Mouse (Mus musculus) midbrain, embryonic 13.5 days (tissue): ENCODE data around the gene Nxpe3. TPM values are rescaled to one million over a fixed set of nuclear protein-coding genes. Genes with fewer than 3 reads are reported as not detected.
"Not testable (repeated sequence)": the region's sequence is repeated elsewhere in the genome, so short reads cannot be mapped to it uniquely, and the experiment has no call there.

Source experiments
- ATAC-seq: fragments of 200-750 bp; cut with Nextera tagmentation; 2 replicates; pipeline ENCODE4 v1.8.0; 2017; ENCODE audit warnings: mild to moderate bottlenecking, moderate TSS enrichment, moderate library complexity
- H3K27ac ChIP-seq: fragments of 300-500 bp; sonication (generic); 2 replicates; pipeline ENCODE4 v1.5.1; 2015; ENCODE audit warnings: inconsistent platforms, mild to moderate bottlenecking, moderate library complexity
- H3K27me3 ChIP-seq: fragments of 300-500 bp; sonication (generic); 2 replicates; pipeline ENCODE4 v1.6.1; 2015; ENCODE audit warnings: mild to moderate bottlenecking, inconsistent platforms
- H3K36me3 ChIP-seq: fragments of 300-500 bp; sonication (generic); 2 replicates; pipeline ENCODE4 v1.6.1; 2015; ENCODE audit warnings: mild to moderate bottlenecking, inconsistent platforms
- H3K4me1 ChIP-seq: fragments of 300-500 bp; sonication (generic); replicated peaks from 2 replicates; pipeline ENCODE4 v1.6.1; 2015; ENCODE audit warnings: inconsistent platforms
- H3K4me2 ChIP-seq: fragments of 300-500 bp; sonication (generic); replicated peaks from 2 replicates; pipeline ENCODE4 v1.6.1; 2015; ENCODE audit warnings: moderate library complexity, mild to moderate bottlenecking, inconsistent platforms
- H3K4me3 ChIP-seq: fragments of 300-500 bp; sonication (generic); replicated peaks from 2 replicates; pipeline ENCODE4 v1.5.1; 2015; ENCODE audit warnings: mild to moderate bottlenecking, inconsistent platforms
- H3K9ac ChIP-seq: fragments of 300-500 bp; sonication (generic); replicated peaks from 2 replicates; pipeline ENCODE4 v1.6.1; 2015; ENCODE audit warnings: mild to moderate bottlenecking, inconsistent platforms
- H3K9me3 ChIP-seq: fragments of 300-500 bp; sonication (generic); 2 replicates; pipeline ENCODE4 v1.6.1; 2016; ENCODE audit warnings: mild to moderate bottlenecking, inconsistent platforms
- WGBS: fragments of 180-500 bp; shearing (Covaris S2); methylation state at CpG from one replicate; pipeline ENCODE4 v1.1.7; 2015; 5-methylcytosine and 5-hydroxymethylcytosine counted together
- polyA plus RNA-seq: library from polyadenylated mRNA; unstranded; fragments of >200 nt; fragmentation: Nextera tagmentation; extraction: Ambion mirVana; gene quantifications from 2 replicates; pipeline ENCODE4 v1.2.1, GENCODE M21; 2015

Nxpe3 gene
- polyA plus RNA-seq, 1 experiment from 2014 or later, result 1.5 TPM

- no peak overlapping the region for H3K9ac ChIP-seq
- H3K36me3 ChIP-seq, result peaks cover 29% of the 10 kb centered on the region
Observed at GRCm38 (mm10) chr16:55844847-55845246, 50.2 kb downstream of the Nxpe3 start.

GRCm38 (mm10) chr16:55843919-55844318, 51.2 kb downstream of the Nxpe3 start:
- no peak for ATAC-seq

More at GRCm38 (mm10) chr16:55844847-55845246, 50.2 kb downstream of the Nxpe3 start:
- 95% methylated on average over 3 of the region's 3 CpGs for WGBS
- H3K4me1 ChIP-seq, result no peaks in the 10 kb centered on the region
- ATAC-seq, result no peak
- H3K9me3 ChIP-seq, result no peaks in the 10 kb centered on the region
- no peak overlapping the region for H3K27ac ChIP-seq
- no peak overlapping the region for H3K4me2 ChIP-seq
- H3K4me3 ChIP-seq, result no peak overlapping the region
- no peaks in the 10 kb centered on the region for H3K27me3 ChIP-seq

DNA sequence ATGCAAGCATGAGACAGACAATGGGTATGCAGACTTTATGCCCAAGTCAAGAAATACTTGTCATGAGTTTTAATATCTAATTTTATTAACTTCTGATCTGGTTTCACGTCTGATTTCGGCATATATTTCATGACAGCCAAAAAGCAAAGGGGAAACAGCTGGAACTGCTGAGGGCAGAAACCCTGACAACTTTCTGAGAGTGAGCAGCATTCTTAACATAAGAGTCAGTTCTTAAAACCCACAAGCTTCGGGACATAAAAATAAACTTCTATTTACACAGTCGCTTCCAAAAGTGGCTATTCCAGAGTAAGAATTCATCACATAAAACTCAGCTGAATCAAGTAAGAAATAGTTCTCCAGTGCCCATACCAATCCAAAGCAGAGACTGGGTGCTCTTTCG, 52.0 kb downstream of the Nxpe3 start:
- 95% methylated on average over 5 of the region's 5 CpGs for WGBS
- no peak for ATAC-seq

More at GRCm38 (mm10) chr16:55843919-55844318, 51.2 kb downstream of the Nxpe3 start:
- H3K36me3 ChIP-seq, result peaks cover 22% of the 10 kb centered on the region
- no peaks in the 10 kb centered on the region; the same call in 1 of the 2 replicates for H3K4me1 ChIP-seq
- H3K27me3 ChIP-seq, result no peaks in the 10 kb centered on the region
- H3K4me3 ChIP-seq, result no peak overlapping the region
- 95% methylated on average over 12 of the region's 12 CpGs for WGBS
- no peak overlapping the region for H3K27ac ChIP-seq
- no peaks in the 10 kb centered on the region for H3K9me3 ChIP-seq
- no peak overlapping the region for H3K4me2 ChIP-seq
- H3K9ac ChIP-seq, result no peak overlapping the region

DNA sequence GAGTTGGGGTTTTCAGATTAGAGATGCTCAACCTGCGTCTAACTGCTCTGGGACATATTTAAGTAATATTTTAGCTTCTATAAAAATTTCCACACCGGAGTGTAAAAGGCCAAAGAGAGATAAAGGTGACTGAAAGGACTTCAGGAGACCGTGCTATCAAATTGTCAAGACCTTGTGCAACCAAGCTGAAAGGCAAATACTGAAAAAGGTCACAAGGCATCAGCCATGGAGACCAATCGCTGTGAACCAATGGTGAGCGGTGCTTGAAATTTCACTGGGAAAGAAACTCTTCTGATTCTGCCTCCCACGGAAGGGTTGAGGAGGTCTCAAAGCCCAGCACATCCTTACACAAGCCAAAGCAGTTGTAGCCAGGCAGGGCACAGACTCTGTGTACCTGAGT, 53.6 kb downstream of the Nxpe3 start:
- Histone ChIP-seq H3K4me3 (no peak overlapping the region), H3K36me3 (peaks cover 16% of the 10 kb centered on the region), H3K27me3 (no peaks in the 10 kb centered on the region), H3K9me3 (no peaks in the 10 kb centered on the region), H3K4me1 (peaks cover under 1% of the 10 kb centered on the region; the same call in 1 of the 2 replicates), H3K4me2 (no peak overlapping the region), H3K9ac (no peak overlapping the region), H3K27ac (no peak overlapping the region)
- no peak for ATAC-seq
- WGBS, result 90% methylated on average over 6 of the region's 6 CpGs

More for the DNA sequence above, 52.0 kb downstream of the Nxpe3 start:
- no peak overlapping the region for H3K9ac ChIP-seq
- H3K9me3 ChIP-seq, result no peaks in the 10 kb centered on the region
- H3K27me3 ChIP-seq, result no peaks in the 10 kb centered on the region
- no peak overlapping the region for H3K4me2 ChIP-seq
- H3K4me1 ChIP-seq, result no peaks in the 10 kb centered on the region; the same call in 1 of the 2 replicates
- H3K36me3 ChIP-seq, result peaks cover 20% of the 10 kb centered on the region
- no peak overlapping the region for H3K27ac ChIP-seq
- H3K4me3 ChIP-seq, result no peak overlapping the region

- H3K4me2 ChIP-seq, result peak within 1 kb of the TSS; percentile 69
- no peaks in the 10 kb centered on the region for H3K9me3 ChIP-seq
- peak; percentile 97 for ATAC-seq
- WGBS, result under 1% methylated on average over 40 of the region's 40 CpGs
- peaks cover 3% of the 10 kb centered on the region; the same call in 1 of the 2 replicates for H3K4me1 ChIP-seq
- H3K27me3 ChIP-seq, result no peaks in the 10 kb centered on the region
- peak within 1 kb of the TSS; percentile 61 for H3K4me3 ChIP-seq
- peak within 1 kb of the TSS; percentile 74 for H3K9ac ChIP-seq
- H3K36me3 ChIP-seq, result peaks cover 4% of the 10 kb centered on the region
- peak within 1 kb of the TSS; percentile 61; the same call in 1 of the 2 replicates for H3K27ac ChIP-seq
Observed at GRCm38 (mm10) chr16:55838510-55839474, 56.3 kb downstream of the Nxpe3 start, which contains the start of gene Nfkbiz. Gene Nfkbiz, minus strand, starts transcription at chr16:55838899.

- H3K27me3 ChIP-seq, result no peaks in the 10 kb centered on the region
- no peak for ATAC-seq
- H3K9me3 ChIP-seq, result no peaks in the 10 kb centered on the region
- peaks cover 3% of the 10 kb centered on the region; the same call in 1 of the 2 replicates for H3K4me1 ChIP-seq
- peak overlapping the region; percentile 74 for H3K9ac ChIP-seq
- H3K36me3 ChIP-seq, result no peaks in the 10 kb centered on the region
- H3K4me2 ChIP-seq, result peak overlapping the region; percentile 69
- peak overlapping the region; percentile 61; the same call in 1 of the 2 replicates for H3K27ac ChIP-seq
- WGBS, result 8% methylated on average over 3 of the region's 3 CpGs
- peak overlapping the region; percentile 61 for H3K4me3 ChIP-seq
Observed at GRCm38 (mm10) chr16:55838129-55838509, 57.0 kb downstream of the Nxpe3 start.

DNA sequence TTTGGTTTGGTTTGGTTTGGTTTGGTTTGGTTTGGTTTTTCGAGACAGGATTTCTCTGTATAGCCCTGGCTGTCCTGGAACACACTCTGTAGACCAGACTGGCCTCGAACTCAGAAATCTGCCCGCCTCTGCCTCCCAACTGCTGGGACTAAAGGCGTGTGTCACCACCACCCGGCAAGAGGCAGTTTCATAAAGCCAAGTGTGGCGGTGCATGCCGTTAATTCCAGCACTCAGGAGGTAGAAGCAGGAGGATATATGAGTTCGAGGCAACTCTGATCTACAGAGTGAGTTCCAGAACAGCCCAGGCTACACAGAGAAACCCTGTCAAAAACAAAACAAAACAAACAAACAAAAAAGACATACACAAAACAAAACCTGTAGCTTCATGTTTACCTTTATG, 57.4 kb downstream of the Nxpe3 start:
- not testable (repeated sequence) for H3K9me3 ChIP-seq, H3K4me1 ChIP-seq, H3K27me3 ChIP-seq, H3K36me3 ChIP-seq, ATAC-seq, H3K9ac ChIP-seq, H3K27ac ChIP-seq
- 91% methylated on average over 8 of the region's 8 CpGs for WGBS
- Histone ChIP-seq H3K4me3 (peak overlapping the region; percentile 61; the same call in 1 of the 2 replicates), H3K4me2 (peak overlapping the region; percentile 69)

GRCm38 (mm10) chr16:55837168-55837567, 57.9 kb downstream of the Nxpe3 start:
- no peak for ATAC-seq
- Histone ChIP-seq H3K4me1 (peaks cover 3% of the 10 kb centered on the region; the same call in 1 of the 2 replicates), H3K36me3 (no peaks in the 10 kb centered on the region), H3K4me2 (no peak overlapping the region), H3K9me3 (no peaks in the 10 kb centered on the region), H3K27ac (no peak overlapping the region), H3K27me3 (no peaks in the 10 kb centered on the region), H3K4me3 (no peak overlapping the region), H3K9ac (no peak overlapping the region)
- WGBS, result 81% methylated on average over 2 of the region's 2 CpGs

- no peak overlapping the region for H3K4me2 ChIP-seq
- no peak overlapping the region for H3K27ac ChIP-seq
- H3K36me3 ChIP-seq, result no peaks in the 10 kb centered on the region
- no peak for ATAC-seq
- H3K9me3 ChIP-seq, result no peaks in the 10 kb centered on the region
- no peak overlapping the region for H3K4me3 ChIP-seq
- no peak overlapping the region for H3K9ac ChIP-seq
- no peaks in the 10 kb centered on the region for H3K27me3 ChIP-seq
- peaks cover 3% of the 10 kb centered on the region; the same call in 1 of the 2 replicates for H3K4me1 ChIP-seq
Observed at GRCm38 (mm10) chr16:55835798-55836197, 59.3 kb downstream of the Nxpe3 start.

DNA sequence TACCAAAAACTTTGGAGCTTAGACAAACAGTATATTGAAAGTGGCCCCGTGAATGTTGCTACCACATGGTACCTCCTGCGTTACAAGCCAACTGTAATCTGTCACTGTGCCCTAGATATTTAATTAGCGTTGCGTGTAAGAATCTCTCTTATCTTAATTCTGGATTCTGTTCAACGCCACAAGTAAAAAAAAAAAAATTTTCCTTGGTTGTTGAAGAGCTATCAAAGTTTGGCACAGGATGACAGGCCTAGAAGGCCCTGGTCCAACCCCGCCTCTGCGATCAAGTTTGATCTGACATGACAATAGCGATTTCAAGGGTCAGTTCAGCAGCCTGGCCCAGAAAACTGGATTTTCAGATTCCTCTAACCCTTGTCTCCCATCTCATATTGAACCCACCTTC, 62.5 kb downstream of the Nxpe3 start:
- 87% methylated on average over 8 of the region's 8 CpGs for WGBS

GRCm38 (mm10) chr16:55832040-55832439, 63.0 kb downstream of the Nxpe3 start:
- no peaks in the 10 kb centered on the region for H3K36me3 ChIP-seq
- no peak for ATAC-seq
- 95% methylated on average over 6 of the region's 6 CpGs for WGBS

More for the DNA sequence above, 62.5 kb downstream of the Nxpe3 start:
- Histone ChIP-seq H3K27me3 (no peaks in the 10 kb centered on the region), H3K27ac (no peak overlapping the region), H3K4me1 (0 out of 2 replicates have a peak, but pooled peaks cover 3% of the 10 kb centered on the region), H3K4me2 (no peak overlapping the region), H3K9me3 (no peaks in the 10 kb centered on the region), H3K4me3 (no peak overlapping the region), H3K9ac (no peak overlapping the region), H3K36me3 (no peaks in the 10 kb centered on the region)
- no peak for ATAC-seq

GRCm38 (mm10) chr16:55831451-55831850, 63.6 kb downstream of the Nxpe3 start:
- Histone ChIP-seq H3K36me3 (no peaks in the 10 kb centered on the region), H3K9me3 (no peaks in the 10 kb centered on the region), H3K9ac (no peak overlapping the region), H3K4me1 (0 out of 2 replicates have a peak, but pooled peaks cover 2% of the 10 kb centered on the region), H3K4me2 (no peak overlapping the region), H3K27me3 (no peaks in the 10 kb centered on the region), H3K4me3 (no peak overlapping the region), H3K27ac (no peak overlapping the region)
- 90% methylated on average over 1 of the region's 1 CpGs for WGBS
- no peak for ATAC-seq

More at GRCm38 (mm10) chr16:55832040-55832439, 63.0 kb downstream of the Nxpe3 start:
- H3K4me3 ChIP-seq, result no peak overlapping the region
- no peak overlapping the region for H3K27ac ChIP-seq
- H3K9ac ChIP-seq, result no peak overlapping the region
- H3K4me2 ChIP-seq, result no peak overlapping the region
- no peaks in the 10 kb centered on the region for H3K27me3 ChIP-seq
- H3K9me3 ChIP-seq, result no peaks in the 10 kb centered on the region
- H3K4me1 ChIP-seq, result 0 out of 2 replicates have a peak, but pooled peaks cover 3% of the 10 kb centered on the region
